Mouse (Mus musculus) ES-E14 (cell line): ENCODE data around the gene Sag. TPM values are rescaled to one million over a fixed set of nuclear protein-coding genes. Genes with fewer than 3 reads are reported as not detected.
A peak's percentile ranks its signal among the peaks of the same experiment; 100 is the strongest.

Experiments
- DNase-seq: peaks from one replicate; pipeline ENCODE4 v3.0.0-alpha.2; 2013; ENCODE audit warnings: low read depth, low spot score
- H3K27ac ChIP-seq: 2 replicates; pipeline ENCODE4 v1.5.1; 2012; ENCODE audit warnings: low read depth, mild to moderate bottlenecking, low read length, moderate library complexity, mixed read lengths; ENCODE audit not compliant: poor library complexity, insufficient read depth, severe bottlenecking
- H3K36me3 ChIP-seq: 2 replicates; pipeline ENCODE4 v1.6.1; 2012; ENCODE audit warnings: mild to moderate bottlenecking, low read length, moderate library complexity, mixed read lengths; ENCODE audit not compliant: control insufficient read depth, poor library complexity, insufficient read depth, severe bottlenecking
- H3K4me1 ChIP-seq, 2 experiments: fragments of 150-350 bp in 1 of 2; sonication (generic) in 1 of 2; 2 replicates each; pipeline ENCODE4 v1.6.1; 2012; ENCODE audit warnings: low read length in 2 of 2, mild to moderate bottlenecking in 1 of 2, mixed read lengths in 1 of 2; ENCODE audit not compliant: control insufficient read depth in 2 of 2, insufficient read depth in 2 of 2, poor library complexity in 1 of 2
- H3K4me3 ChIP-seq, 2 experiments: fragments of 150-350 bp in 1 of 2; sonication (generic) in 1 of 2; 2 replicates each; pipeline ENCODE4 v1.5.1; 2012; ENCODE audit warnings: low read length in 2 of 2, low read depth in 1 of 2, mild to moderate bottlenecking in 1 of 2, mixed read lengths in 1 of 2; ENCODE audit not compliant: insufficient read depth in 1 of 2, poor library complexity in 1 of 2, severe bottlenecking in 1 of 2
- H3K9ac ChIP-seq: 2 replicates; pipeline ENCODE4 v1.6.1; 2012; ENCODE audit warnings: low read depth, mild to moderate bottlenecking, low read length, mixed read lengths; ENCODE audit not compliant: poor library complexity, insufficient read depth, severe bottlenecking
- H3K9me3 ChIP-seq: fragments of 150-350 bp; sonication (generic); 2 replicates; pipeline ENCODE4 v1.6.1; 2012; ENCODE audit warnings: low read depth, mild to moderate bottlenecking, low read length; ENCODE audit not compliant: control insufficient read depth, insufficient read depth
- CHD2 ChIP-seq: IDR thresholded peaks from 2 replicates; pipeline ENCODE4 v1.6.1; 2014; ENCODE audit warnings: mild to moderate bottlenecking, low read depth, low read length, inconsistent platforms
- HCFC1 ChIP-seq: IDR thresholded peaks from 2 replicates; pipeline ENCODE4 v1.6.1; 2012; ENCODE audit warnings: low read length, inconsistent platforms, borderline replicate concordance; ENCODE audit not compliant: insufficient read depth
- MAFK ChIP-seq: IDR thresholded peaks from 2 replicates; pipeline ENCODE4 v1.6.1; 2014; ENCODE audit warnings: mild to moderate bottlenecking, low read depth, low read length, inconsistent platforms; ENCODE audit not compliant: insufficient read depth
- ZC3H11A ChIP-seq: IDR thresholded peaks from 2 replicates; pipeline ENCODE4 v1.6.1; 2012; ENCODE audit warnings: low read depth, mild to moderate bottlenecking, inconsistent platforms, low read length, borderline replicate concordance
- ZNF384 ChIP-seq: IDR thresholded peaks from 2 replicates; pipeline ENCODE4 v1.6.1; 2012; ENCODE audit warnings: low read depth, low read length, inconsistent platforms
- in situ Hi-C, 2 experiments: fragments of 600-800 bp; cut with MboI; formaldehyde crosslinking; loops; one replicate each; pipeline ENCODE4 v1.15.1; 2025; ENCODE audit warnings: low sequenced_read_pairs in 2 of 2, inconsistent platforms in 1 of 2; ENCODE audit not compliant: unreplicated experiment in 2 of 2
- total RNA-seq: library from RNA; depleted of rRNA; stranded (reverse); fragments of 300-350 nt; gene quantifications from 2 replicates; pipeline ENCODE4 v1.2.3, GENCODE M21; 2012; rRNA removed

The Sag gene
- total RNA-seq = 1.3 and 1.7 TPM in 2 replicates

GRCm38 (mm10) chr1:87803576-87803975, at the start of gene Sag:
Gene Sag, plus strand, starts transcription at chr1:87803680.
- no peaks in the 10 kb centered on the region for H3K4me1 ChIP-seq
- DNase-seq = no peak
- TF ChIP-seq HCFC1 = no peak
- no peak for TF ChIP-seq CHD2
- no peak for TF ChIP-seq MAFK
- TF ChIP-seq ZC3H11A = no peak
- TF ChIP-seq ZNF384 = no peak
- no peak within 1 kb of the TSS for H3K4me3 ChIP-seq
- no peaks in the 10 kb centered on the region for H3K9me3 ChIP-seq
- no peaks in the 10 kb centered on the region for H3K36me3 ChIP-seq
- in situ Hi-C loops = no loop called here
- H3K27ac ChIP-seq = no peak within 1 kb of the TSS; the same call in 1 of the 2 replicates
- no peak within 1 kb of the TSS for H3K9ac ChIP-seq

GRCm38 (mm10) chr1:87755641-87756470, 47.6 kb upstream of the Sag start, which contains the start of gene Atg16l1:
Gene Atg16l1, plus strand, starts transcription at chr1:87755870.
- peak; percentile 90 for TF ChIP-seq ZNF384
- peak; percentile 63 for TF ChIP-seq HCFC1
- no peak for TF ChIP-seq MAFK
- Histone ChIP-seq H3K9ac (peak within 1 kb of the TSS; percentile 100), H3K4me3 (peak within 1 kb of the TSS; percentile 77 to 100), H3K36me3 (peaks cover 6% of the 10 kb centered on the region), H3K27ac (peak within 1 kb of the TSS; percentile 75), H3K9me3 (no peaks in the 10 kb centered on the region), H3K4me1 (peaks cover 0 to 5% of the 10 kb centered on the region in 2 experiments; a peak in 2 of 4 replicates)
- in situ Hi-C loops = no loop called here
- DNase-seq = peak; percentile 88

- TF ChIP-seq HCFC1 (no peak), CHD2 (no peak), MAFK (no peak), ZNF384 (no peak), ZC3H11A (no peak)
- Histone ChIP-seq H3K9ac (no peak overlapping the region), H3K27ac (no peak overlapping the region), H3K4me3 (no peak overlapping the region), H3K9me3 (no peaks in the 10 kb centered on the region), H3K36me3 (peaks cover 49% of the 10 kb centered on the region), H3K4me1 (no peaks in the 10 kb centered on the region)
- DNase-seq = no peak
- in situ Hi-C loops = no loop called here
Measured at GRCm38 (mm10) chr1:87763821-87764220, 39.7 kb upstream of the Sag start.

- H3K36me3 ChIP-seq = peaks cover 51% of the 10 kb centered on the region
- in situ Hi-C loops = no loop called here
- DNase-seq = no peak
- TF ChIP-seq ZNF384 (no peak), MAFK (no peak), HCFC1 (no peak)
- no peaks in the 10 kb centered on the region for H3K9me3 ChIP-seq
- H3K4me3 ChIP-seq = no peak overlapping the region
- no peak overlapping the region for H3K9ac ChIP-seq
- no peaks in the 10 kb centered on the region for H3K4me1 ChIP-seq
- H3K27ac ChIP-seq = no peak overlapping the region
Measured at GRCm38 (mm10) chr1:87765741-87766140, 37.7 kb upstream of the Sag start.

- Histone ChIP-seq H3K36me3 (peaks cover 54% of the 10 kb centered on the region), H3K27ac (no peak overlapping the region), H3K9ac (no peak overlapping the region), H3K4me3 (no peak overlapping the region), H3K9me3 (no peaks in the 10 kb centered on the region), H3K4me1 (no peaks in the 10 kb centered on the region)
- DNase-seq = peak; percentile 35
- no peak for TF ChIP-seq HCFC1
- TF ChIP-seq ZNF384 = no peak
- TF ChIP-seq MAFK = no peak
- TF ChIP-seq ZC3H11A = no peak
- no peak for TF ChIP-seq CHD2
- in situ Hi-C loops = no loop called here
Measured at GRCm38 (mm10) chr1:87766233-87766632, 37.2 kb upstream of the Sag start.
